Mouse (Mus musculus) left cerebral cortex, adult 2 months (tissue): ENCODE data around the gene Ccdc107. TPM values are rescaled to one million over a fixed set of nuclear protein-coding genes. Genes with fewer than 3 reads are reported as not detected.

Experiments
- DNase-seq, 2 experiments: peaks; one replicate each; pipeline ENCODE4 v3.0.0; 2021 to 2022; ENCODE audit warnings: low spot score in 2 of 2, mixed read lengths in 1 of 2; ENCODE audit errors: extremely low spot score in 1 of 2
- H3K27ac ChIP-seq: fragments of 200-600 bp; 2 replicates; pipeline ENCODE4 v1.8.1; 2022
- H3K4me3 ChIP-seq: fragments of 200-600 bp; 2 replicates; pipeline ENCODE4 v1.8.1; 2022
- CTCF ChIP-seq: fragments of 200-600 bp; IDR thresholded peaks from 2 replicates; pipeline ENCODE4 v1.8.1; 2022; ENCODE audit warnings: antibody characterized with exemption, mild to moderate bottlenecking, moderate library complexity
- intact Hi-C: fragments of 180-260 bp; cut with DNase I; formaldehyde crosslinking; loops from one replicate; pipeline ENCODE4 v1.15.1; 2025
- total RNA-seq, 2 experiments: library from RNA; stranded (reverse); gene quantifications; 2 replicates each; pipeline ENCODE4 v1.2.3; 2021

The Ccdc107 gene
- total RNA-seq, 2 experiments from 2014 or later, result 28.1 to 31.8 TPM

DNA sequence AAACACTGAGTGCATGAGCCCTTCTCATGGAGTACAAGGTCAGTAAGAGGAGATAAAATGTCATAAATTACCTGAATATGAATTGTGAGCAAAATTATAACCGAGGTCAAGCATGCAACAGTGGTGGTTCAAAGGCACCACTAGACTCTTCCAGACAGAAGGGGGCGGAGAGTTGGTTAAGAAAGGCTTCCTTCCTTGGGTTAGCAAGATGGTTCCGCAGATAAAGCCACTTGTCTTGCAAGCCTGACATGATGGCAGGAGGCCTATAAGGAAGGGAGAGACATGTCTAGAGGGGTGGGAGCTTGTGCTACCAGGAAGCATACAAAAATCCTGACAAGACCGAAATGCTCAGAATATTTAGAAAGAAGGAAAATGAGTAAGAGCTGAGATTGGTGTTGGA lies 11.6 kb downstream of the Ccdc107 start:
- Histone ChIP-seq H3K4me3 (no peak overlapping the region), H3K27ac (no peak overlapping the region)
- intact Hi-C loops, result no loop called here
- no peak for TF ChIP-seq CTCF
- DNase-seq, result no peak

DNA sequence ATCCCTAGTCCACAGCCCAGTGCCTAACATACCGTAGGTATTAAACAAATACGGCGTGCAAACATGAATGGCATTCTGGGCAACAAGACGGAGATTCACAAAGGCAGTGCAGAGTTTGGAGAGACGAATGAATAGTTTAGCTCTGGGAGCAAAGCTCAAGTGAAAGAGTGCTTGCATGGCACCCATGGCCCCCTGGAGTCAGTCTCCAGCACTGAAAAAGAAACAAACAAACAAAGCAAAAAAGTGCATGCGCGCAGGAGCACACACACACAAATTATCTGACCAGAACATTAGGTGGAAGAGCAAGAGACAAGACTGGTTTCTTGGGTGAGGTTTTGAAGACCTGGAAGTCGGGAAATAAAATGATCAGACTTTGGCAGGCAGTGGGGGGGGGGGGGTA lies 13.4 kb downstream of the Ccdc107 start:
- intact Hi-C loops, result no loop called here
- no peak overlapping the region for H3K4me3 ChIP-seq
- DNase-seq, result no peak
- no peak for TF ChIP-seq CTCF
- no peak overlapping the region for H3K27ac ChIP-seq

DNA sequence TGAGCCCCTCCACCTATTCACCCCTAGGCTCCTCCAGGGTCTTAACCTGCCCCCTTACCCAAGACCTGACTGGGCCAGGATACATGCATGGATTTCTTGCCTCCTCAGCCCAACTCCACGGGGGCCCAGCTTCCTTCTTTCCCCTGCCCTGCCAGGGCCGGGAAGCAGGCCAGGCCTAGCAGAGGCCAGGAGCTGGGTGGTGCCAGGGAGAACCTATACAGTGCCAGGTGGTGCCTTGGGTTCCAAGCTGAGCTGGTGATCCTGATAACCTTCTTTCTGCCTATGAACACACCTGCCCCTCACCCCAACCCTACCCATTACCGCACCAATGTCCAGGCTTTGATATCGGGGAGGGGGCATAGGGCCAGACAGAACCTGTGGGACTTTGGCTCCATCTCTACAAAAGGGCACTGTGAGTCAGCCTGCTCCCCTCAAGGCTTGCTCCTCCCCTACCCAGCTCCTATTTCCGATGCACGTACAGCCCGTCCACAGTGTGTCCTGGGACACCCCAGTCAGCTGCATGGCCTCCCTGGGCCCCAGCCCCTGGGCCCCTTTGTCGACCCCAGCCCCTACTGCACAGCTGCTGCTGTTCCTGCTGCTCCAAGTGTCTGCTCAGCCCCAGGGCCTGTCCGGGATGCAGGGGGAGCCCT lies 14.0 kb downstream of the Ccdc107 start, which contains the start of gene Car9:
Gene Car9, plus strand, starts transcription at position 431 of the 650 bp plus-strand sequence.
- intact Hi-C loops, result no loop called here
- no peak within 1 kb of the TSS for H3K27ac ChIP-seq
- H3K4me3 ChIP-seq, result no peak within 1 kb of the TSS

DNA sequence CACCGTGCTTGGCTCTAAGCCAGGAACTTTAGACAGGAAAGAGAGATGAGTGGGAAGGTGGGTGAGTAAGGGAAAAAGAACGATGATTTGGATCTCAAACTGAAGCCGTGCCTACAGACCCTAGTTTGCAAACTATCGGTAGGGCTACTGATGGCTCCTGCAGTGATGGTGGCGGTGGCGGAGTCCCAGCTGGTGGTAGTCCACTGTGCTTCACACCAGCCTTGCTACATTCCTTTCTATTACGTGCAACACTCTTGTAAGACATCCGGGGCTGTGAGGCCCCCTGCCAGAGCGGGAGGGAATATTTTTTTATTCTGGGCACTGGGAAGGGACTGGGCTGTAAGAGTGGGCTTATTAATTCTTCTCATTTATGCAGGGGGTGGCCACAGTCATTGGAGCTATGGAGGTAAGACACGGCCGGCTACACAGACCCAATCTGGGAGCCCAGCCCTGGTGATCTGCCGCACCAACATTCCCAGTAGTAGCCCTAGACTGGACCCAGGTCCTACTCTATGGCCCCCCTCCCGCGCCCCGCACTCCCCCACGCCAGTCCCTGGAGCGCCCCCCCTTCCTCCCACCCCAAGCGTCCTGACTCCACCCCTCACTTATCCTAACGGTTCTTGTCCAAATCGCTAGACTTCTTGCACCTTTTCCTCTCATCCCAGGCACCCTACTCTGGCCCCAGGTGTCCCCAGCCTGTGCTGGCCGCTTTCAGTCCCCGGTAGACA lies 15.4 kb downstream of the Ccdc107 start:
- TF ChIP-seq CTCF, result no peak
- DNase-seq, result no peak
- Histone ChIP-seq H3K27ac (no peak overlapping the region), H3K4me3 (peak overlapping the region; percentile 29)
- intact Hi-C loops, result no loop called here

More for the DNA sequence above, 14.0 kb downstream of the Ccdc107 start, which contains the start of gene Car9:
- TF ChIP-seq CTCF, result no peak
- DNase-seq, result no peak

DNA sequence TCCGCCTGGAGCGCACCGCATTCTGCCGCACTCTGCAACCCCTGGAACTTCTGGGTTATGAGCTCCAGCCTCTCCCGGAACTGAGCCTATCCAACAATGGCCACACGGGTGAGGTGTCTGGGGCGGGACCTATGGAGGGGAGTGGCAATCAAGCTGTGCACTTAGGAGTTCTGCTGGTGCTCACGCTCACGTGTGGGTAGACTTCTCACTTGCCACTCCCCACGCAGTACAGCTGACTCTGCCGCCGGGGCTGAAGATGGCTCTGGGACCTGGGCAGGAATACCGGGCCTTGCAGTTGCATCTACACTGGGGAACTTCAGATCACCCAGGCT lies 15.9 kb downstream of the Ccdc107 start:
- no peak overlapping the region for H3K27ac ChIP-seq
- intact Hi-C loops, result no loop called here
- no peak for DNase-seq
- TF ChIP-seq CTCF, result no peak
- H3K4me3 ChIP-seq, result peak overlapping the region; percentile 29

DNA sequence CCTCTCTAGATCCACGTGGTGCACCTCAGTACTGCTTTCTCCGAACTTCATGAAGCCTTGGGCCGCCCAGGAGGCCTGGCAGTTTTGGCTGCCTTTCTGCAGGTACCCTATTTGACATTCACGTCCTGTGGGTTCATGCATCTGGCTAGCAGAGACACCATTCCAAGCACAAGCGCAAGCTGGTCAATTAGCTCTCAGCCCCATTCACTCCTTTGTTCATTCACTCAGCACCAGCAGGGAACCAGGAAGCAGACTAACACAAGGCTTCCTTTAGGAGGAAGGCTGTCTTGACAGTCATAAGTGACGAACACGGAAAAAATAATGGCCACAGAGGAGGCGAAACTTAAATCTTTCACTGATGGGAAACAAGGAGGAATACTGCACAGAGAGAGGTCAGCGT lies 16.4 kb downstream of the Ccdc107 start:
- intact Hi-C loops, result no loop called here
- no peak overlapping the region for H3K27ac ChIP-seq
- no peak overlapping the region for H3K4me3 ChIP-seq
- no peak for TF ChIP-seq CTCF
- no peak for DNase-seq

DNA sequence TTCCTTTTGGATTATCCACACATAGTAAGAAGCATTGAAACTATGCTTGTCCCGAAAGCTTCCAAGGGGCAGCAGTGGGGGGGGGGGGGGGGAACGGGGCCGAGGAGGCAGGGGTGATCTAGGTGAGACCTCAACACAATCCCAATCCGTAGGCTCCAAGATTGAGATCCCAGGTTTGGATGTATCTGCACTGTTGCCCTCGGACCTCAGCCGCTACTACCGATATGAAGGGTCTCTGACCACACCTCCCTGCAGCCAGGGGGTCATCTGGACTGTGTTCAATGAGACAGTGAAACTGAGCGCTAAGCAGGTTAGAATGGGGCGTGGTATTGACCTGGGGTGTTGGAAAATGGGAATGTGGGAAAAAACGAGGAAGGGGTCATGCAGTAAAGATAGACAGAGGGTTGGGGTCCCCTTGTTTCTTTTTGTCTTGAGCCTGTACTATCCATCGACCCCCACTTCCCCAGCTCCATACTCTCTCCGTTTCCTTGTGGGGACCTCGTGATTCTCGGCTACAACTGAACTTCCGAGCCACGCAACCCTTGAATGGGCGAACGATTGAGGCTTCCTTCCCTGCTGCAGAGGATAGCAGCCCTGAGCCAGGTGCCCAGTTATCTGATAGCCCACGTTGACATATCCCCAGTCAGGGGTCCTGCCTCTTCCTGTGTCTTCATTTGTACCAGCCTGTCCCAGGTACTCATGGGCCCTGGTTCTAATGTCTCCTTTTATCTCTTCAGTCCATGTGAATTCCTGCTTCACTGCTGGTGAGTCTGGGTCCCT lies 19.2 kb downstream of the Ccdc107 start:
- H3K27ac ChIP-seq, result no peak overlapping the region
- no peak for TF ChIP-seq CTCF
- DNase-seq, result no peak
- H3K4me3 ChIP-seq, result no peak overlapping the region
- intact Hi-C loops, result no loop called here

DNA sequence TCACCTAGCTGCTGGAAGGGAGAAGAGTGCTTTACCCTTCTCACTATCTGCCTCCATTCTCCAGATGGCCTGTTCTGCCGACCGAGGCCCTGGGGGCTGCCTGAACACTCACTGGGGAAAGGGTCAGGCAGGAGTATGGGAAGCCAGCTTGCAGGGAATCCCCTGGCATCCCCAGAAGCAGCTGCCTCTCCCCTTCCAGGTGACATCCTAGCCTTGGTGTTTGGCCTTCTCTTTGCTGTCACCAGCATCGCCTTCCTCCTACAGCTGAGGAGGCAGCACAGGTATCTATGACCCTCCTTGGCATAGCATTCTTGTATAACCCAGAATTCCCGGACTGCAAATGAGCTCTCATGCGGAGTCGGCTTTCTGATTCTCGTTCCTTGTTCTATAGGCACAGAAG lies 20.0 kb downstream of the Ccdc107 start:
- Histone ChIP-seq H3K4me3 (no peak overlapping the region), H3K27ac (no peak overlapping the region)
- DNase-seq, result no peak
- intact Hi-C loops, result no loop called here
- no peak for TF ChIP-seq CTCF

DNA sequence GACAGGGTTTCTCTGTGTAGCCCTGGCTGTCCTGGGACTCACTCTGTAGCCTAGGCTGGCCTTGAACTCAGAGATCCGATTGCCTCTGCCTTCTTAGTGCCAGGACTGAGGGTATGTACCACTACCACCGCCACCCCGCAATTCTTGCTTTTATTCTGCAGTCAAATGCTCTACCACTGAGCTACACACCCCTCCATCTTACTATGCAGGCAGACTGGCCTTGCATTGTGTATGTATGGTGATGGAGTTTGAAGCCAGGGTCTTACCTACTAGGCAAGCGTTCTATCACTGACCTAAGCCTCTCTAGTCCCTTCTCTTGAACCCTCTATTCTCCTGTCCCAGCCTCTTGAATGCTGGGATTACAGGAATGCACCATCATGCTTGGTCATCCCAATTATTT lies 20.6 kb downstream of the Ccdc107 start:
- no peak overlapping the region for H3K4me3 ChIP-seq
- intact Hi-C loops, result no loop called here
- H3K27ac ChIP-seq, result no peak overlapping the region
- DNase-seq, result no peak
- no peak for TF ChIP-seq CTCF

DNA sequence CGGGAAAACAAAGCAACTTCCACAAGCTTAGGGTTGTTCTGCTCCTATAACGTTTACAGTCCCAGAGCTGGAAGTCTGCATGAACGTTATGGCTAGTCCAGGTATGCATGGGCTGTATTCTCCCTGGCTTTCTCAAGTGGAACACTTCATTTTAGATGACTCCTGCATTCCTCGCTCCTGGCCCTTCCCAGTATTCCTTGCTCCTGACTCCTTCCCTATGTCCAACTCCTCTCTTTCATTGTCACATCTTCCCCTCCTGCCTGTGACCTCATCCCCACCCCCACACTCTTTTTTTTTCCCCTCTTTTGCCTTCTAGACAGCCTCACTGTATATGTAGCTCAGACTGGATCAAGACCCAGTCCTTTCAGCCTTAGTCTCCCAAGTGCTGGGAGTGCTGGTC lies 21.1 kb downstream of the Ccdc107 start:
- no peak for TF ChIP-seq CTCF
- no peak for DNase-seq
- no peak overlapping the region for H3K27ac ChIP-seq
- H3K4me3 ChIP-seq, result no peak overlapping the region
- intact Hi-C loops, result no loop called here

DNA sequence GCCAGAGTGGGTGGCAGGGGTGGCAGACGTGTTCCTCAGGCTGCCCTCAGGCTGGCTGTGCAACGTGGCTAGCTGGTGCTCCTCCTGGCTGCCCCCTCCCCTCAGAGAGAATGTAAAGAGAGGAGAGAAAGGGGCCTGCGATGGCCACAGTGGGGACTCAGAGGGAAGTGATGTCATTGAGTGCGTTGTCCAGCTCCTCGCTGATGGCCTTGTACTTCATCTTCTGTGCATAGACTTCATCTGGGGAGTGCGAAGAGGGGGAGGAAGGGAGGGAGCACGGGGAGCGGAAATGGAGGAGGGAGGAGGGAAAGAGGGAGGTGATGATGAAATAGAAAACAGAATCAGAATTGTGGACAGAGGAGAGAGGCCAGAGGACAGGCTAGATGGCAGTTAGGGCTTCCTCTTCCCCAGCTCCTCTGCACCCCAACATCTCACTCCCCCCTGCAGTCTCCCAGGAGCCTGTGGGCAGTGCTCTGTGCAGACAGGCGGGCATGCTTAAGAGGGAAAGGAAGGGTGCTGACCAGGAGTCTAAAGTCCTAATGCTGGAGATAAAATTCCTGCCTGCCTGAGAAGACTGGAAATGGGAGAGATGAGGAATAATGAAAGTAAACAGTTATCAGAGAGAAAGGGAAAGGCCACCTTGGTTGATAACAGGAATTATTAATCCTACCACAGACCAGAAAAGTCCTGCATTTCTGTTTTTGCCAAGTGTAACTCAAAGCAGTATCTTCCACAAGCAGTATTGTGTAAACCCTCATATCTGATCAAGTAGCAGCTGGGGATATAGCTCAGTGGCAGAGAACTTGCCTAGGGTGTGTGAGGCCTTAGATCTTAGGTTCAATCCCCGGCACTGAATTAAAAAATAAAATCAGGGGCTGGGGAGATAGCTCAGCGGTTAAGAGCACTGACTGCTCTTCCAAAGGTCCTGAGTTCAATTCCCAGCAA lies 23.3 kb downstream of the Ccdc107 start:
- no peak overlapping the region for H3K27ac ChIP-seq
- H3K4me3 ChIP-seq, result no peak overlapping the region
- no peak for DNase-seq
- no peak for TF ChIP-seq CTCF
- intact Hi-C loops, result no loop called here
